Mouse (Mus musculus): ENCODE results near the gene Smim1. TPM values are rescaled to one million over a fixed set of nuclear protein-coding genes. Genes with fewer than 3 reads are reported as not detected.

Gene Smim1
- total RNA-seq (2021) = 1 to 10 TPM; 2.4 to 2.8 TPM

GRCm38 (mm10) chr4:154025641-154026440 is at the start of gene Smim1:
Gene Smim1, minus strand, starts transcription at chr4:154026230.
- DNase-seq (ENCODE audit: extremely low spot score in 1 of 2, low spot score in 2 of 2) = peak in 1 of 2 experiments; percentile 86
- intact Hi-C loops (cut with DNase I) = no loop called here

DNA sequence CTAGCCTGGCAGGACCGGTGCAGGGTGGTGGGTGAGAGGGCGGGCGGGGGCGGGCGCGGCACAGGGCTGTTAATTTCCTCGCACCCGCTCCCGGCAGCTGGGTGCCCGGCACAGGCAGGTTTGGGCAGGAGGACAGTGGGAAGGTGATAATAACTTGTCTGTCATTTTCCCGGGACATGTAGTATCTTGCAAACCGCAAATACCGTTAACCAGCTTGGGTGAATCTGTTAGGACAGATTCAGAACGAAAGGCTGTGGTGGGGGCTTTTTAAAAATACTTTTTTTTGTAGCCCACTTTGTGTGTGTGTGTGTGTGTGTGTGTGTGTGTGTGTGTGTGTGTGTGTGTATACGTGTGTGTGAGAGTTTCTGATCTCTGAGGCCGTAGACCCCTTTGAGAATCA is 45.9 kb upstream of the Smim1 start:
- DNase-seq (ENCODE audit: extremely low spot score in 1 of 2, low spot score in 2 of 2) = no peak
- intact Hi-C loops (cut with DNase I) = no loop called here

DNA sequence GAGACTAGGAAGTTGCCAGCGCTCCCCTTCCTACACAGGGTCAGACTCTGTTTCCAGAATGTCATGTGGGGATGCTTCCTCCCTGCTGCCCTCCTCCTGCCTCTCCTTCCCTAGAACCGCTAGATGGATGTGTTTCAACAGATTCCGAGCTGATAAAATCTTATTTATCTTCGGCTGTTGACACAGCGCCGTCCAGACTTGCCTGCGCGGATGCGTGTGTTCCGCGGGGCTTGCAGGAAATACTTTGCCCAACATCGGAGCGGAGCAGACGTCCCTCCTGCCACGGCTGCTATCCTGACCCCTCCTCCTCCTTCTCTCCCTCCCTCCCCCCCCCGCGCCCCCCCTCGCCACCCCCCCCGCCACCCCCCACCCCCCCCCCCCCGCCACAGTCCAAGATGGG is 45.5 kb upstream of the Smim1 start:
- intact Hi-C loops (cut with DNase I) = no loop called here
- DNase-seq (ENCODE audit: extremely low spot score in 1 of 2, low spot score in 2 of 2) = no peak

DNA sequence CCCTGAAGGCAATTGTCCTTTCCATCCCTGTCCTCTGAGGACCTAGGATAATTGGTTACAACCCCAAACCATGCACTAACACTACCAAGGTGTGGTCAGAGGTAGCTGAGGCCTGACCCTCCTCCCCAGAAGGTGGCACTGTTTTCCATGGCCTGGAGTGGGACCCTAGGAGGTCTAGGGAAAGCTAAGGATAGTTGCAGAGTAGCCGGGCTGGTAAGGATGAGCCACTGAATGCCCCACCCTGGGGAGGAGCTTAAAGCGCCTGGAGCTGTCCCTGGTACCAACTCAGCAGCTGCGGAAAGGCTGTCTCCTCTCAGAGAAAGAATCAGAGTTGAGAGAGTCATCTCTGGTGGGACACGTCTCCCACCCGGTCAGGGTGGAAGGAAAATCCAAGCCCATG is 44.9 kb upstream of the Smim1 start:
- intact Hi-C loops (cut with DNase I) = no loop called here
- peak in 1 of 2 experiments; percentile 47 for DNase-seq (ENCODE audit: extremely low spot score in 1 of 2, low spot score in 2 of 2)

DNA sequence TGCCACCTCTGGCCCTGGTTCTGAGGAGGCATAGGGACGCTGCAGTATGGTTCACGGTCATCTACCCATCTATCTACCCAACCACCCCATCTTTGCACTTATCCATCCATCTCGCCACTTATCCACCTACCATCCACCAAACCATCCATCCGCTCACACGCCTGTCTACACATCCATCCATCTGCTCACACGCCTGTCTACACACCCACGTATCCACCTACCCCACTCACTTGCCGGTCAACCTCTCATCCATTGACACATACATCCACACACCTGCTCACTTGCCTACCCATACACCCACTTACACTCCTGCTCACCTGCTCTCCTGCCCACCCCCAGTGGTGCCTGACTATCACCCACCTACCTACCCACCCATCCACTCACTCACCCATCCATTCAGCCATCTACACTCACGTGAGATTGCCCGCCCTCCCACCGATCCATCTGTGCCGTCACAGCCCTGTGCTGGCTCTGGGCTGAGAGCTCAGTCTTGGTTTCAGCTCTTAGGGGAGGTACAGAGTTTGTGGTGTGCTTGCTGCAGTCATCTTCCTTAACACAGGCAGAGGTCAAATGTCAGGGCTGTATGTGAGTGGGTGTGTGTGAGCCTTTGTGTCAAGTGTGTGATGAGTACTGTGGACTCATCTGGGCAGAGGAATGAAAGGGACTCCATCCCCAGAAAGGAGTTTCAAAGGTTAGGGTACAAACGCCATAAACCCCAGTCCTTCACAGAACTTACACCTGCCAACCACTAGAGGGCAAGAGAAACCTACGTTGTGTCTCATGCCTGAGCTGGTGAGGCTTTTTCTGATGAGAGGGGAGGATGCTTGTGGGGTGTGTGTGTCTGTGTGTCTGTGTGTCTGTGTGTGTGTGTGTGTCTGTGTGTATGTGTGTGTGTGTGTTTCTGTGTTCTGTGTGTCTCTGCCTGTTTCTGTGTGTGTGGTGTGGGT is 39.1 kb upstream of the Smim1 start:
- intact Hi-C loops (cut with DNase I) = loop anchor here (2.0 to 5.0 kb wide), 4 partner anchors 77 to 237 kb away; partner anchors contain the start of genes Arhgef16, Trp73 and Wrap73
- no peak for DNase-seq (ENCODE audit: extremely low spot score in 1 of 2, low spot score in 2 of 2)

DNA sequence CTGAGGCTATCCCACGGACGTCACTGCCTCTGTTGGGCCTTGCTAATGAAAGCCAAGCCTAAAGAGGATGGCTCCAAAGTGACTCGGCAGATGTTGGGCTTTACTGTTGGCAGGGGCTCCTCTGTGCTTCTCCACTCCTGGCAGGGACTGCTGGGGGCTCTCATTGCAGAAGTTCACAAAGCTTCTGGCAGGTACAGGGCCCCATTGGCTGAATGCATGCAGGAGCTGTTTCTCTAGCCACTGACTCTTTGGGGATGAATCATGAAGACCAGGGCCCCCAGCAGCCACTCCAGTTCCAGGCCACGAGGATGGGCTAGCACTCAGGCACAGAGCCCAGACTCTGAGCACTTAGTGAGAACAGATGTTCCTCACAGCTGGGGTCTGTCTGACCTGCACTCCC is 31.7 kb upstream of the Smim1 start:
- intact Hi-C loops (cut with DNase I) = no loop called here
- DNase-seq (ENCODE audit: extremely low spot score in 1 of 2, low spot score in 2 of 2) = no peak

DNA sequence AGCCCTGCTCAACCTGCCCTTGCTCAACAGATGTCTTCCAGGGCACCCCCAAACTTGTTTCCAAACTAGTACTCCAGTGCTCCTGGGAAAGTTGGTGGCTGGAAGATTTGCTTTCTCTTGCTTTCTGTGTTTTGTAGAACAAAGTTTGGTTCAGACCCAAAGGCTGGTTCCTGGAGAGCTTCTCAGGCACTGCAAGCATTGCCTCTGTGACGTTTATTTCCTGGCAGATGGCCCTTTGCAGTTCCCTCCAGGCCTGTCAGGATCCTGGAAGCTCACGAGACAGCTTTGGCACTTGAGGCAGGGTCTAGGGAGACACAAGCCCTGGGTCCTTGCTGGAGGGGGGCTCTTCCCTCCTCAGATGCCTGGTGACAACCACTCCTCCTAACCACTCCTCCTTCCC is 30.6 kb upstream of the Smim1 start:
- DNase-seq (ENCODE audit: extremely low spot score in 1 of 2, low spot score in 2 of 2) = no peak
- intact Hi-C loops (cut with DNase I) = no loop called here

- intact Hi-C loops (cut with DNase I) = no loop called here
- DNase-seq (ENCODE audit: extremely low spot score in 1 of 2, low spot score in 2 of 2) = no peak
Measured at GRCm38 (mm10) chr4:154056046-154056445, 30.0 kb upstream of the Smim1 start.

DNA sequence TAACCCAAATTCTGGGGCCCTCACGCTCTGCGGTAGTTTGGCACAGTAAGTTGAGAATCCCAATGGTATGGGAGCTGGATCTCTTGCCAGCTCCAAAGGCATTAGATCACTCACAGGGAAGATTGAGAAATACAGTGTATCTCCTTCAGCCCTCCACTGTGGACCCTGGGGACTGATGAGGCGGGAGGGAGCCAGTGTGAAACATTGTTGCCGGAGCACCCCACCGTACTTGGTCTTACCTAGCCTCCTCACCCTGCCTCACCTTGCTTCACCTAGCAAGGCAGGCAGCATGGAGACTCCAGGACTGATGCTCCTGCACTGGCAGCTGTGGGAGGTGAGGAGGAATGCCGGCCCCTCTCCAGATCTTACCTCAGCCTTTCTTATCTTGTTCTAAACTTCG is 29.5 kb upstream of the Smim1 start:
- DNase-seq (ENCODE audit: extremely low spot score in 1 of 2, low spot score in 2 of 2) = no peak
- intact Hi-C loops (cut with DNase I) = no loop called here

DNA sequence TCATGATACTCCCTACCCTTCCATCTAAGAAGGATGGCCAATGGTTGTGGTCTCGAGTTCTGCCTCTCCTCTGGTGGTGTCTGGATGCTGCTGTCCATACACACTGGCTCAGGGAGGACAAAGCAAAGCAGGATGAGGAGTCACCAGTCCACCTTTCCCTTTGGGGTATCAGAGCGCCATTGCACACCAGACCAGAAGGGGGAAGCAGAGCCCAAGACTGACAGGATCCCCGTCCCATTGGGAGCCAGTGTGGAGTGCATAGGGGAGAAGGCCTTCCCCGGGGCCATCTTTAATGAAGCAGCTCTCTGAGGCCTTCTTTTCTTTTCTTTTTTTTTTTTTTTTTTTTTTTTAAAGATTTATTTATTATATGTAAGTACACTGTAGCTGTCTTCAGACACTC is 27.0 kb upstream of the Smim1 start:
- intact Hi-C loops (cut with DNase I) = no loop called here
- no peak for DNase-seq (ENCODE audit: extremely low spot score in 1 of 2, low spot score in 2 of 2)

GRCm38 (mm10) chr4:154051401-154051800 is 25.4 kb upstream of the Smim1 start:
- no peak for DNase-seq (ENCODE audit: extremely low spot score in 1 of 2, low spot score in 2 of 2)
- intact Hi-C loops (cut with DNase I) = no loop called here

DNA sequence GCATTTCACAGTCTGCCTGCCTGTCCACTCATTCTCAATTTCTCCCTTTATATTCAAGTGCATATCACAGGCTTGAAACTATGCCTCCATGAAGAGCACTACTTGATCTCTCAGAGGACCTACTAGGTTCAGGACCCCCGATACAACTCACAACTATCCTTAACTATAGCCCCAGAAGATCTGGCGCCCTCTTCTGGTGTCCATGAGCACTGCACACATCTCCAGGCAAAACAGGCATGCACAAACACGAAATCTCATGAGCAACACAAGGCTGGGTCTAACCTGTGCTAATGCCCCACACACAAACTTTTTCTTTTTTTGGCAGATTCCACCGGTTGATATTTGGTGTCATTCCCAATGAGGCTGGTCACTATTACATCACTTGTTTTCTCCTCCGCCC is 19.8 kb upstream of the Smim1 start:
- DNase-seq (ENCODE audit: extremely low spot score in 1 of 2, low spot score in 2 of 2) = no peak
- intact Hi-C loops (cut with DNase I) = no loop called here

GRCm38 (mm10) chr4:154042577-154042976 is 16.5 kb upstream of the Smim1 start, which contains the start of gene Ccdc27:
Gene Ccdc27, minus strand, starts transcription at chr4:154042677.
- intact Hi-C loops (cut with DNase I) = no loop called here
- no peak for DNase-seq (ENCODE audit: extremely low spot score in 1 of 2, low spot score in 2 of 2)

- intact Hi-C loops (cut with DNase I) = no loop called here
- no peak for DNase-seq (ENCODE audit: extremely low spot score in 1 of 2, low spot score in 2 of 2)
Measured at GRCm38 (mm10) chr4:154037123-154037522, 11.1 kb upstream of the Smim1 start.

GRCm38 (mm10) chr4:154028646-154029045 is 2.6 kb upstream of the Smim1 start:
- intact Hi-C loops (cut with DNase I) = no loop called here
- DNase-seq (ENCODE audit: extremely low spot score in 1 of 2, low spot score in 2 of 2) = no peak

- intact Hi-C loops (cut with DNase I) = no loop called here
- DNase-seq (ENCODE audit: extremely low spot score in 1 of 2, low spot score in 2 of 2) = no peak
Measured at GRCm38 (mm10) chr4:154028066-154028465, 2.0 kb upstream of the Smim1 start.

- no peak for DNase-seq (ENCODE audit: extremely low spot score in 1 of 2, low spot score in 2 of 2)
- intact Hi-C loops (cut with DNase I) = no loop called here
Measured at GRCm38 (mm10) chr4:154026441-154026761, 371 bp upstream of the Smim1 start.

DNA sequence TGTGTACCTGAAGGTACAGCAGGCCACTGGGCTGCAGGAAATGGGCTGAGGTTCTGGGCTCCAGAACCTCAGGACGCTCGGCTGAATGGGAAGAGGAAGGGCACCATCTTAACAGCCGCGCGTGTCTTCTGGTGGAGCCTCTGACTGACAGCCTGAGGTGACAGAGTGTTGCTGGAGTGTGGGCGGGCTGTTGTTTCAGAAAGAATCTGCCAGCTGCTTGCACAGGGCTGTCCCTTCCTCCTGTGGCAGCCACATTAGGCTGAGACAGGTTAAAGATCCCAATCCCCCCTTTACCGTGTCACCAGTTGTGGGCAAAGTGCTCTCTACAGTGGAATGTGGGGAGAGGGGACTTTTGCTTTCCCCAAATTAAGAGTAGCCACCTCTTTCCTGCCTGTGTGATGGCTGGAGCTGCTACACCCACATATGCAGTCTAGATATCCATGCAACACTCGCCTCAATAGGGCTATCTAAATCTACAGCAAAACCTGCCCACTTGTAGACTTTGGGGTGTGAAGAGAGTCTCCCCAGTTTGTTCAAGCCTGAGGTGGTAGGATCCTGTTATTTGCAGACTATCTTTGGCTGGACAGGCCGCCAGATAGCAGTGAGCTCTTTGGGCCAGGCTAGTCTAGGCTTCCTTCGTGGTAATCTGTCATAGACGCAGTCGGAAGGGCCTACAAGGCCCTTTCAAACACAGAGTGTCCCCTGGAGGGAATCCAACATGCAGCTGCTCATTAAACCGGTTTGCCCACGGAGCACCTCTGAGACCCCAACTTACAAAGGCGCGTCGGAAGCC is 1.1 kb downstream of the Smim1 start:
- intact Hi-C loops (cut with DNase I) = no loop called here
- DNase-seq (ENCODE audit: extremely low spot score in 1 of 2, low spot score in 2 of 2) = no peak
